Mouse (Mus musculus): ENCODE results near the gene Nsl1. TPM values are rescaled to one million over a fixed set of nuclear protein-coding genes. Genes with fewer than 3 reads are reported as not detected.
A peak's percentile ranks its signal among the peaks of the same experiment; 100 is the strongest.

The Nsl1 gene
- total RNA-seq, 2 experiments from 2014 or later = 0.87 to 1.3 TPM

- no peak overlapping the region for H3K4me3 ChIP-seq
- TF ChIP-seq CTCF (conservative IDR thresholded peaks at IDR 0.05) = no peak
- DNase-seq (ENCODE audit: low spot score in 2 of 2) = peak in 1 of 2 experiments; percentile 11
- H3K27ac ChIP-seq = no peak overlapping the region
Observed at GRCm38 (mm10) chr1:191035649-191036048, 27.2 kb upstream of the Nsl1 start.

DNA sequence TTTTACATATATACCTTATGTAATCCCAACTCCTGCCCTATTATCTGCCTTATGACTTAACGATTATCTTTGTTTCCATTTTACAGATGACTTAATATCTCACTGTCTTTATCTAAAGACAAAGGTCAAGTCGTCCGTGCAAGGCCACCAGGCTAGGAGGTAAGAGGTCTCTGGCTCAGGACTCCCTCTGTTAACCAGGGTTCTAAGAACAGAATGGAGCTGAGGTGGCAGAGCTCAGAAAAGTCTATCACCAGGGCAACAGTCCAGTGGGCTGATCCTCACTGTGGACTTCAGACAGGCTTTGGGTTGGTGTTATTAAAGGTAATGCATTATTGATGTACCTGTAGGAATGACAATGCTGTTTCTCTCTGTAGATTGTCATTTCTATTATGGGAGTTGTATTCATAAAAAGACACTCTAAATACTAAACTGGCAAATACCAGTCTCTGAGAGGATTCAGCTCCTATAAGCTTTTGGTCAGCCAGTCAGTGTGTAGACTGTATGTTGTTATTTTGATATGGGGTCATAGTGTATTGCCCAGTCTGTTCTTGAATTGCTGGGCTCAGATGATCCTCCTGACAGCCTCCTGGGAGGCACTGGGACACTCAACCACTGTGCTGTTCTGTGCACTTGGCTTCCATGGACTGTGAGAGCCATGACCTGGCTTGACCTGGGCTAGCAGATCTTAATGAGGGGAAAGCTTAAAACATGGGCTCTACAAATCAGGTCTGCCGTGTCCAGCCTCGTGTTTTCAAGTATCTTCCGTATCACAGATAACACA, 26.1 kb upstream of the Nsl1 start, which contains the start of gene Spata45:
Spata45 (plus strand) TSS at position 86 of the 781 bp plus-strand sequence.
- TF ChIP-seq CTCF (conservative IDR thresholded peaks at IDR 0.05) = no peak
- Histone ChIP-seq H3K4me3 (no peak within 1 kb of the TSS), H3K27ac (no peak within 1 kb of the TSS)
- no peak for DNase-seq (ENCODE audit: low spot score in 2 of 2)

GRCm38 (mm10) chr1:191037999-191038398, 24.8 kb upstream of the Nsl1 start:
- Histone ChIP-seq H3K4me3 (no peak overlapping the region), H3K27ac (no peak overlapping the region)
- no peak for TF ChIP-seq CTCF (conservative IDR thresholded peaks at IDR 0.05)
- DNase-seq (ENCODE audit: low spot score in 2 of 2) = no peak

DNA sequence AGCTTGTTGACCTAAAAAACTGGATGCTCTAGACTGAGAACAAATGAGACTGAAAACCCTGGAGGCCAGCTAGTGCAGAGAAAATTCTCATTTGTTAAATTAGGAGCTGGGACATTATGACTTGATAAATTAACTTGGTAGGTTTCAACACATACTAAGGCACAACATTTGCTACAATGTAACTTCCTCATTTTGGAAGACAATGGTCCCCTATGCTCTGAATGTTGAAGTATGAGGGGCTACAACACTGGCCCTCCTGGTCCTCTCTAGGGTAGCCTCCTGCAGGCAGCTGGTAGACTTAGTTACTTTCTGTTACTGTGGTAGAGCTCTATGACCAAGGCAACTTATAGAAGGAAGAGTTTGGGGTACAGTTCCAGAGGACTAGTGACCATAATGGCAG, 21.5 kb upstream of the Nsl1 start:
- no peak overlapping the region for H3K27ac ChIP-seq
- no peak for DNase-seq (ENCODE audit: low spot score in 2 of 2)
- TF ChIP-seq CTCF (conservative IDR thresholded peaks at IDR 0.05) = no peak
- no peak overlapping the region for H3K4me3 ChIP-seq

GRCm38 (mm10) chr1:191042106-191042505, 20.7 kb upstream of the Nsl1 start:
- no peak for TF ChIP-seq CTCF (conservative IDR thresholded peaks at IDR 0.05)
- DNase-seq (ENCODE audit: low spot score in 2 of 2) = no peak
- Histone ChIP-seq H3K27ac (no peak overlapping the region), H3K4me3 (no peak overlapping the region)

GRCm38 (mm10) chr1:191042688-191043087, 20.1 kb upstream of the Nsl1 start:
- no peak for TF ChIP-seq CTCF (conservative IDR thresholded peaks at IDR 0.05)
- no peak overlapping the region for H3K4me3 ChIP-seq
- no peak for DNase-seq (ENCODE audit: low spot score in 2 of 2)
- no peak overlapping the region for H3K27ac ChIP-seq

- TF ChIP-seq CTCF (conservative IDR thresholded peaks at IDR 0.05) = no peak
- H3K27ac ChIP-seq = no peak overlapping the region
- H3K4me3 ChIP-seq = no peak overlapping the region
- no peak for DNase-seq (ENCODE audit: low spot score in 2 of 2)
Observed at GRCm38 (mm10) chr1:191045264-191045663, 17.5 kb upstream of the Nsl1 start.

- DNase-seq (ENCODE audit: low spot score in 2 of 2) = no peak
- H3K4me3 ChIP-seq = no peak overlapping the region
- TF ChIP-seq CTCF (conservative IDR thresholded peaks at IDR 0.05) = no peak
- no peak overlapping the region for H3K27ac ChIP-seq
Observed at GRCm38 (mm10) chr1:191046231-191046824, 16.5 kb upstream of the Nsl1 start.

DNA sequence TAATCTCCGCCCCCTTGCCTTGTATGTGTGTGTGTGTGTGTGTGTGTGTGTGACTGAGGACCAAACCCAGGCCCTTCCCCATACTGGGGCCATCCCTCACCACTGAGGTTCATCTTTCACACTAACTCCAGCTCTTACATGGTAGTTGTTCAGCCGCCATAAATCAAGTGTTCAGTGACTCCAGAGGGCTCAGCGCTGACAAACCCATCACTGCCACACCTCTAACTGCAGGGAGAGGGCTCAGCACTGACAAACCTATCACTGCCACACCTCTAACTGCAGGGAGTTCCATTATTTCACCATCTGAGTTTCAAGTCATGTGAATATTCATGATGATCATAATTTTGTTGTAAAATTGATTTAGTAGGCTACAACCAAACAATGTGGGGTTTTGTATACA, 9.3 kb upstream of the Nsl1 start:
- no peak for DNase-seq (ENCODE audit: low spot score in 2 of 2)
- Histone ChIP-seq H3K27ac (no peak overlapping the region), H3K4me3 (no peak overlapping the region)
- TF ChIP-seq CTCF (conservative IDR thresholded peaks at IDR 0.05) = no peak

DNA sequence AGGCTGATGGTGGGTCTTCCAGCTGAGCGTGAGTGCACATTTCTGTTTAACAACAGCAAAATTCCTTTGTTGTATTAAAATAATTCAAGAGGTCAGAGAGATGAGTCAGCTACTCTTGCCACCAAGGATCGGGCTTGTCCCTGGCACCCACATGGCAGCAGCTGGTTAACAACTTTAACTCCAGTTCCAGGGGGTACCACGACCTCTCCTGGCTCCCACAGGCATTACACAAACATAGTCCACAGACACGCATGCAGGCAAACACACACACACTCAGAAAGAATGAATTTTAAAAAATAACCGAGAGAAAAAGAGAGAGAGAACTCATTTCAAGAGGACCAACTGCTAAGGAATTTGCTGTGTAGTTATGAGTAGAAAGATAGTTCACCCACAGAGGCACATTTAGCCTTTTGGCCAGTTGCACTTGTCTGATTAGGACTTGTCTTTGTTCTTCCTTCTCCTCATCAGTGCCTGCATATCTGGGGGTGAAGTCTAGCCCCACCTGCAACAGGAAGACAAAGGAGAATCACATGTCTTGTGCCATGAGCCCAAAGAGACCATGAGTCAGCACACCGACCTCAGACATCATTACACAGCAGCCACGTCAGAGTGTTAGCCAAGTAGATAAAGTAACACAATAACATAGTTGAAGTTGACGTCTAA, 7.8 kb upstream of the Nsl1 start:
- Histone ChIP-seq H3K4me3 (no peak overlapping the region), H3K27ac (no peak overlapping the region)
- TF ChIP-seq CTCF (conservative IDR thresholded peaks at IDR 0.05) = peak; percentile 39
- DNase-seq (ENCODE audit: low spot score in 2 of 2) = no peak

DNA sequence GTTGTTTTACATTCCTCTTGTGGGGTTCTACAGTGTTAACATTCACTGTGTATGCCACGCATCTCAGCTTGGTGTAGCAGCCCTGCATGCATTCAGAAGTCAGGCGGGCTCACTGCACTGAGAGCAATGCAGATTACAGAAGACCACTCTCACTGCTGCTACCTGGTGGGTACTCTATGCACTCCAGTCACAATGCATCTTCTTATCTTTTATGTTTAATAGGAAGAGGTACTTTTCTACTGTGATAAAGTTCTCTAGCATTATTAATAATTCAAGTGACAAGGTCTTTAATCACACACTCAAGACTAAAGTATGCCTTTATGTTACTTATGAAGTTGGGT, 7.3 kb upstream of the Nsl1 start:
- DNase-seq (ENCODE audit: low spot score in 2 of 2) = no peak
- TF ChIP-seq CTCF (conservative IDR thresholded peaks at IDR 0.05) = peak; percentile 15
- H3K4me3 ChIP-seq = no peak overlapping the region
- H3K27ac ChIP-seq = no peak overlapping the region

DNA sequence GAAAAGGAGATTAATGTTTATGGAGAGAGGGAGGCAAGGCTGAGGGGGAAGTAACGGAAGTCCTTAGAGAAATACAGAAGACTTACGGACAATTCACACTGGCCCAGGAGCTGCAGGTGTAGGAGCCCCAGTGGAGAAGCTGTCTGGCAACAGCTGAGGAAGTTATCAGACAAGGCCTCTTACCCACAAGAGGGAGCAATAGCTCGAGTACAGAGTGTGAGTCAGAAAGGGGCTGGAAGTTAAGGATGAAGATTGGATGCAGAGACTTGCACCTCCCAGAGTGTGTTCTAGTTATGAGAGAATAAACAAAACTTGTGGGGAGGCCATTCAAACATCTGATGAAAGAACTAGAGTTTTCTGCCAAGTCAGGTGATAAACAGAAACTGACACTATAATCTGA, 5.4 kb upstream of the Nsl1 start:
- no peak for DNase-seq (ENCODE audit: low spot score in 2 of 2)
- no peak overlapping the region for H3K27ac ChIP-seq
- H3K4me3 ChIP-seq = no peak overlapping the region
- peak; percentile 26; the same call in 1 of the 2 replicates for TF ChIP-seq CTCF (conservative IDR thresholded peaks at IDR 0.05)

GRCm38 (mm10) chr1:191062241-191062780, 501 bp upstream of the Nsl1 start:
- no peak for DNase-seq (ENCODE audit: low spot score in 2 of 2)
- TF ChIP-seq CTCF (conservative IDR thresholded peaks at IDR 0.05) = no peak
- H3K4me3 ChIP-seq = peak overlapping the region; percentile 89
- H3K27ac ChIP-seq = peak overlapping the region; percentile 91
